Mouse (Mus musculus) ES-CJ7 (cell line): ENCODE measurements around the gene Gm29666.
"Not testable (repeated sequence)": the region's sequence is repeated elsewhere in the genome, so short reads cannot be mapped to it uniquely, and the experiment has no call there.

Experiments used
- DNase-seq: peaks from one replicate; pipeline ENCODE4 v3.0.0; 2011; ENCODE audit warnings: low read depth, low spot score

Gene Gm29666

GRCm38 (mm10) chr15:84903843-84904385 lies 15.9 kb downstream of the Gm29666 start:
- no peak for DNase-seq

- DNase-seq = no peak
Observed at GRCm38 (mm10) chr15:84898077-84898476, 21.8 kb downstream of the Gm29666 start.

GRCm38 (mm10) chr15:84896664-84897063 lies 23.2 kb downstream of the Gm29666 start:
- DNase-seq = no peak

- not testable (repeated sequence) for DNase-seq
Observed at GRCm38 (mm10) chr15:84896216-84896615, 23.6 kb downstream of the Gm29666 start.

- peak; percentile 89 for DNase-seq
Observed at GRCm38 (mm10) chr15:84891658-84892057, 28.2 kb downstream of the Gm29666 start.

GRCm38 (mm10) chr15:84891246-84891645 lies 28.6 kb downstream of the Gm29666 start:
- DNase-seq = no peak

GRCm38 (mm10) chr15:84888066-84888465 lies 31.8 kb downstream of the Gm29666 start:
- no peak for DNase-seq

- DNase-seq = no peak
Observed at GRCm38 (mm10) chr15:84877029-84877815, 42.6 kb downstream of the Gm29666 start.

- DNase-seq = no peak
Observed at GRCm38 (mm10) chr15:84873867-84874266, 46.0 kb downstream of the Gm29666 start.

GRCm38 (mm10) chr15:84873079-84873478 lies 46.8 kb downstream of the Gm29666 start:
- DNase-seq = no peak

- no peak for DNase-seq
Observed at GRCm38 (mm10) chr15:84871802-84872201, 48.0 kb downstream of the Gm29666 start.

- no peak for DNase-seq
Observed at GRCm38 (mm10) chr15:84861911-84862310, 57.9 kb downstream of the Gm29666 start.
